Mouse (Mus musculus): Measurements from ENCODE around the gene Wdr46. TPM values are rescaled to one million over a fixed set of nuclear protein-coding genes. Genes with fewer than 3 reads are reported as not detected.
"Not testable (repeated sequence)": the region's sequence is repeated elsewhere in the genome, so short reads cannot be mapped to it uniquely, and the experiment has no call there.

Gene Wdr46
- polyA plus RNA-seq, 1 experiment from 2014 or later: 19.7 TPM

DNA sequence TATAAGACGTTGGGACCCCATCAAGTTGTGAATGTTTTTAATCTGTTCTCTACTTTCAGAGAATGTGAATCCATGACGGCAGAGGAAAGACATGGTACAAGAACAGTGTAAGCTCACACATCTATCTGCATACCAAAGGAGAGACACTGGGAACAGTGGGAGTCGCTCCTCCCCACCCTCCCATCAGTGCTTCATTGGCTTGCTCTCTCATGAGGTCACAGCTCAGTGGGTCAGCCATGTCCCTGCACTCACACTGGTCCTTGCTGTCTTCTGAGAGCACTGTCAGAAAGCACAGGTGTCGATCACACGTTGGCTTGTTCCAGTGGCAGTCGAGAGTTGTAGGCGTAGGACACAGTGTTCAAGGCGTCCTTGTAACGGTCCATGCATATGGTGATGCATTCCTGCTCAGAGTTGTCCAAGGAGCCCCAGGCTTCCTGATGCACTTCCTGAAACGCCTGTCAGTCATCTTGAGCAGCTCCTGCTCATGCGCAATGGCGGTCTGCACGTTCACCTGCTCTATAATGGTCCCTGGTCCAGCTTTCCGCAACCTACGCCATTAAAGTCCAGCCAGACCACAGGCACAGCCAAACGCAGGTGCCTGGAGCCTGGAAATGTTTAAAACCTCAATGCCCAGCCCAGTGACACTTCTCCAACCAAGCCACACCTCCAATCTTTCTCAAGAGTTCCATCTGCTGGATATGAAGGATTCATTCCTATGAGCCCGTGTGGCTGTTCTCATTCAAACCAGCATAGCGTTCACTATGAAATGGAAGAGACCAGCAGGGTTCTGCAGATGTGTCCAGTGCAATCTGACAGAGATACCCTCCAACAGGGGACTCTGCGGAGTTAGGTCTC lies 39.9 kb downstream of the Wdr46 start:
- H3K4me3 ChIP-seq (ENCODE audit: low read depth, low read length): no peak overlapping the region
- H3K4me1 ChIP-seq (ENCODE audit: control insufficient read depth, insufficient read depth, low read length): peaks cover 12% of the 10 kb centered on the region
- H3K27ac ChIP-seq (ENCODE audit: low read depth, low read length): 0 out of 2 replicates have a peak overlapping the region, but pooled peaks have one; percentile 22
- H3K4me2 ChIP-seq: peak overlapping the region; percentile 29
- no peak for ATAC-seq (replicated peaks; ENCODE audit: insufficient number of reproducible peaks, low FRiP score, low TSS enrichment)
- H3K9me3 ChIP-seq (replicated peaks; ENCODE audit: control insufficient read depth, low read length): no peaks in the 10 kb centered on the region
- no peaks in the 10 kb centered on the region for H3K36me3 ChIP-seq (ENCODE audit: control insufficient read depth, insufficient read depth, low read length)
- WGBS (ENCODE audit: insufficient replicate concordance): 74% methylated on average over 19 of the region's 19 CpGs
- no peak overlapping the region for H3K9ac ChIP-seq (ENCODE audit: low read depth, low read length)
- H3K27me3 ChIP-seq (ENCODE audit: control insufficient read depth, insufficient read depth, low read length): peaks cover 42% of the 10 kb centered on the region

DNA sequence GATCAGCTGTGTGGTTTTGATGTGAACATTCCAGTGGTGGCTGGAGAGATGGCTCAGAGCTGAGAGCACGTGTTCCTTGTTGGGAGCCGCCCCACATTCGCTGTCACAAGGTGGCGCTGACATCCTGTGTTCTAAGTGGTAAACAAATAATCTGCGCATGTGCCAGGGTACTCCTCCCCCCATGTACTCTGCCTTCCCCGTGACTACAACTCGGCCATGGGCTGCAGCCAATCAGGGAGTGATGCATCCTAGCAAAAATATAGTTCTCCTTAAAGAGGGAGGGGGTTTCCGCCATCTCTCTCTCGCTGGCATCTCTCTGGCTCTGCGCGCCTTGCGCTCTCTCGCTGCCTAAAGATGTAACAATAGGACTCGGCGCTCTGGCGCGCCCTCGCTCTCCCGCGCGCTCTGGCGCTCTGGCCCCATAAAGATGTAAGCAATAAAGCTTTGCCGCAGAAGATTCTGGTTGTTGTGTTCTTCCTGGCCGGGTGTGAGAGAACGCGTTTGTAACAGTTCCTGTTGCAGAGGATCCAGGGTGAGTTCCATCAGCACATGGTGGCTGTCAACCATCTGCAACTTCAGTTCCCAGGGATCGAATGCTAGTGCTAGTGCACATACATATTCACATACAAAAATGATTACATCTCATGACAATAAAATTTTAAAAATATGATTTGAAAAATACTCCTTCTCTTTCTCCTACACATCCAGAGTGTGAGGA lies 40.9 kb downstream of the Wdr46 start:
- under 1% methylated on average over 27 of the region's 27 CpGs for WGBS (ENCODE audit: insufficient replicate concordance)
- H3K36me3 ChIP-seq (ENCODE audit: control insufficient read depth, insufficient read depth, low read length); H3K9me3 ChIP-seq (replicated peaks; ENCODE audit: control insufficient read depth, low read length): not testable (repeated sequence)
- peaks cover 37% of the 10 kb centered on the region for H3K27me3 ChIP-seq (ENCODE audit: control insufficient read depth, insufficient read depth, low read length)
- peak overlapping the region; percentile 65 for H3K4me2 ChIP-seq
- H3K9ac ChIP-seq (ENCODE audit: low read depth, low read length): peak overlapping the region; percentile 16; the same call in 1 of the 2 replicates
- peak overlapping the region; percentile 40 for H3K4me3 ChIP-seq (ENCODE audit: low read depth, low read length)
- H3K27ac ChIP-seq (ENCODE audit: low read depth, low read length): peak overlapping the region; percentile 25; the same call in 1 of the 2 replicates
- peaks cover 12% of the 10 kb centered on the region for H3K4me1 ChIP-seq (ENCODE audit: control insufficient read depth, insufficient read depth, low read length)
- peak; percentile 87 for ATAC-seq (replicated peaks; ENCODE audit: insufficient number of reproducible peaks, low FRiP score, low TSS enrichment)

DNA sequence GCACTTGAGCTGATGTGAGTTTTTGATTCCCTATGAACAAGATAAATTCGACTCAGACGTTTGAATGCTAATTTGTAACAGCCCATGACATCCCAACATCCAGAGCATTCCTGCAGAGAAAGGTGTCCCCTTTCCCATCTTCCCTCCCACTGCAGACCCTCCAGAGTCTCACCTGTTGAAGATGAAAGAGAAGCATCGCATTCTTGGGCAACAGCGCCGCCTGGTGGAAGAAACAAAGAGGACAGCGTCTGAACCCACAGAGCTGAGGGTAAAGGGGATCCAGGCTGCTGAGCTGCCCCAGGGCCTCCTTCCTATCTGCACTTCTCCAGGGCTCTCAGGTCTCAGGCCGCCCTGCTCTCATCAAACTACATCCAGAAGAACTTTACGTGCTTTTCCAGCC lies 41.7 kb downstream of the Wdr46 start:
- not testable (repeated sequence) for H3K4me2 ChIP-seq; H3K4me3 ChIP-seq (ENCODE audit: low read depth, low read length); ATAC-seq (replicated peaks; ENCODE audit: insufficient number of reproducible peaks, low FRiP score, low TSS enrichment); H3K36me3 ChIP-seq (ENCODE audit: control insufficient read depth, insufficient read depth, low read length); H3K9ac ChIP-seq (ENCODE audit: low read depth, low read length); H3K9me3 ChIP-seq (replicated peaks; ENCODE audit: control insufficient read depth, low read length); H3K27ac ChIP-seq (ENCODE audit: low read depth, low read length)
- Histone ChIP-seq H3K27me3 (ENCODE audit: control insufficient read depth, insufficient read depth, low read length) (peaks cover 30% of the 10 kb centered on the region), H3K4me1 (ENCODE audit: control insufficient read depth, insufficient read depth, low read length) (peaks cover 12% of the 10 kb centered on the region)
- WGBS (ENCODE audit: insufficient replicate concordance): 8% methylated on average over 8 of the region's 8 CpGs

DNA sequence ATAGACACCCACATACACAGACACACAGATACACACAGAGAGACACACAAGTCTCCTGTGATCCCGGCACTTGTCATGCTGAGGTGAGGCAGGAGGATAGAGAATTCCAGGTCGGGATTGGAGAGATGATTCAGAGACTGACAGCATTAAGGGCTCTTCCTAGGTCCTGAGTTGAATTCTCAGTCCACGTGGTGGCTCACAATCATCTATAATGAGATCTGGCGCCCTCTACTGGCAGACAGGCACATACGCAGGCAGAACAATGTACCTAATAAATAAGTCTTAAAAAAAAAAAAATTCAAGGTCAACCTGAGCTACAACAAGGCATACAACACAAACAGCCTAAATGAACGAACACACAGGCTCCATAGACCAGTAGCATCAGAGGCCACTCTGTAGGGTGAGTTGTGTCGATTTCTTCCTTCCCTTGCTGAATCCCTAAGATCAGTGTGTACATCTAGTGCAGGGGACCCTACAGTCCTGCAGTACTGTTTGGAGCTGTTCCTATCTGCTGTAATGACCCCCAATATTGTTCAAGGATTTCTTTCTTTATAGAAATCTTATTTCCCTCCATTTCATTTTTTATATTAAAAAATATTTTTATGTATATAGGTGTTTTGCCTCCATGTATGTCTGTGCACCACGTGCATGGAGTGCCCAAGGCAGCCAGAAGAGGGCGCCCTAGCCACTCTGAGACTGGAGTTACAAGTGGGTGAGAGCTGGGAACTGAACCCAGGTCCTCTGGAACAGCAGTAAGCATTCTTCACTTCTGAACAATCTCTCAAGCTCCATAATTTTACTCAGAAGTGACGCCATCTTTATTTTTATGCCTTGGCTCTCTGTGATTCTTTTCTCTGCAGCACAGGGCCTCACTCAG lies 51.6 kb downstream of the Wdr46 start:
- no peak overlapping the region for H3K4me3 ChIP-seq (ENCODE audit: low read depth, low read length)
- no peak overlapping the region for H3K4me2 ChIP-seq
- no peak overlapping the region for H3K27ac ChIP-seq (ENCODE audit: low read depth, low read length)
- no peaks in the 10 kb centered on the region for H3K36me3 ChIP-seq (ENCODE audit: control insufficient read depth, insufficient read depth, low read length)
- WGBS (ENCODE audit: insufficient replicate concordance): 31% methylated on average over 10 of the region's 10 CpGs
- H3K4me1 ChIP-seq (ENCODE audit: control insufficient read depth, insufficient read depth, low read length): no peaks in the 10 kb centered on the region
- ATAC-seq (replicated peaks; ENCODE audit: insufficient number of reproducible peaks, low FRiP score, low TSS enrichment): no peak
- H3K9ac ChIP-seq (ENCODE audit: low read depth, low read length): no peak overlapping the region
- H3K9me3 ChIP-seq (replicated peaks; ENCODE audit: control insufficient read depth, low read length): no peaks in the 10 kb centered on the region
- peaks cover 10% of the 10 kb centered on the region; the same call in 1 of the 2 replicates for H3K27me3 ChIP-seq (ENCODE audit: control insufficient read depth, insufficient read depth, low read length)

DNA sequence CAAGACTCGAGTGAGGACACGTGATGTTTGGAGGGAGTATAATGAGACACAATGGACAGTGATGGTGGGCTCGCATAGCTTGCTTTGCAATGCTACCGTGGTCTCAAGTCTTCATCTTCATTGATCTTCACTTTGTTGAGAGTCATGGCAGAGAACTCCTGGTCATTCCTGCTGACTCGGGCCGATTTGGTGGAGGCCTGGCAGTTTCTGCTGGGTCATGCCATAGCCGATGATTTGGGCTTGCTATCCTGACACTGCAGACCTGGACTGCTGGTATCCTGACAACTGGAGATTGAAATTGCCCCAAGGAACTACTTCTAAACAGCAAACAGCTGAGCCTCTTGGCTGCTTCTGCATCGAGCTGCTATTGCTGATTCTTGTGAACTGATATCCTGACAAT lies 54.5 kb downstream of the Wdr46 start:
- Histone ChIP-seq H3K9ac (ENCODE audit: low read depth, low read length) (no peak overlapping the region), H3K4me1 (ENCODE audit: control insufficient read depth, insufficient read depth, low read length) (no peaks in the 10 kb centered on the region; the same call in 1 of the 2 replicates), H3K27ac (ENCODE audit: low read depth, low read length) (no peak overlapping the region), H3K9me3 (replicated peaks; ENCODE audit: control insufficient read depth, low read length) (no peaks in the 10 kb centered on the region), H3K4me3 (ENCODE audit: low read depth, low read length) (no peak overlapping the region), H3K4me2 (no peak overlapping the region), H3K36me3 (ENCODE audit: control insufficient read depth, insufficient read depth, low read length) (no peaks in the 10 kb centered on the region), H3K27me3 (ENCODE audit: control insufficient read depth, insufficient read depth, low read length) (peaks cover 17% of the 10 kb centered on the region)
- 82% methylated on average over 8 of the region's 8 CpGs for WGBS (ENCODE audit: insufficient replicate concordance)
- no peak for ATAC-seq (replicated peaks; ENCODE audit: insufficient number of reproducible peaks, low FRiP score, low TSS enrichment)

DNA sequence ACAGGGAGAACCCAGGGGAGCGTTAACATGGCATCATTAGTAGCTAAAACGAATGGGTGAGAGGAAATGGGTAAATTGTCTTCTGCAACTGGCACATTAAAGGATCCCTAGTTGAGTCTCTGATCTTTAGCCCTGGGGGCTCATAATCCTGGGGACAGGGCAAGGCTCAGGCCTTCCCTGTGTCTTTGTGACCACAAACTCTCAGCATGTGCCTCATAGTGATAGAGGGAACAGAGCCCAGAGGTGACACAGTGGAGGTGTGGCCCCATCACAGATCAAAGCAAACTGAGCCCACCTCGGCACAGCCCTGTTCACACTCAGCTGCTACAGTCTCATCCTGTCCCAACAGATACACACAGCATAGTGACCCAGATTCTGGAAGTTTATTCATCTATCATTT lies 55.2 kb downstream of the Wdr46 start:
- no peak overlapping the region for H3K9ac ChIP-seq (ENCODE audit: low read depth, low read length)
- no peak overlapping the region for H3K4me3 ChIP-seq (ENCODE audit: low read depth, low read length)
- ATAC-seq (replicated peaks; ENCODE audit: insufficient number of reproducible peaks, low FRiP score, low TSS enrichment): no peak
- no peak overlapping the region for H3K4me2 ChIP-seq
- no peaks in the 10 kb centered on the region for H3K36me3 ChIP-seq (ENCODE audit: control insufficient read depth, insufficient read depth, low read length)
- H3K27ac ChIP-seq (ENCODE audit: low read depth, low read length): no peak overlapping the region
- no peaks in the 10 kb centered on the region for H3K9me3 ChIP-seq (replicated peaks; ENCODE audit: control insufficient read depth, low read length)
- H3K27me3 ChIP-seq (ENCODE audit: control insufficient read depth, insufficient read depth, low read length): peaks cover 24% of the 10 kb centered on the region
- 36% methylated on average over 3 of the region's 3 CpGs for WGBS (ENCODE audit: insufficient replicate concordance)
- no peaks in the 10 kb centered on the region; the same call in 1 of the 2 replicates for H3K4me1 ChIP-seq (ENCODE audit: control insufficient read depth, insufficient read depth, low read length)

DNA sequence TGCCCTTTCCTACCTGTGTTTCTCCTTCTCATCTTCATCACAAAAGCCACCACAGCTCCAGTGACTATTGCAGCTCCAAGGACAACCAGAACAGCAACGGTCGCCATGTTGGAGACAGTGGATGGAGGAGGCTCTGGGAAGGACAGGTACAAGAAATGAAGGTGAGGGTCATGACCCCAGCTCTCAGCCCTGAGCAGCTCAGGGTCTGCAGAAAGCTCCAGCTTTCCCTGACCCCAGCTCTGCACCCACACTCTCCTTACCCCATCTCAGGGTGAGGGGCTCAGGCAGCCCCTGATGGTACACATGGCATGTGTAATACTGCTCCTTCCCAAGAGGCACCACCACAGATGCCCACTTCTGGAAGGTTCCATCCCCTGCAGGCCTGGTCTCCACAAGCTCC lies 56.6 kb downstream of the Wdr46 start:
- H3K9ac ChIP-seq (ENCODE audit: low read depth, low read length); H3K4me1 ChIP-seq (ENCODE audit: control insufficient read depth, insufficient read depth, low read length); H3K4me3 ChIP-seq (ENCODE audit: low read depth, low read length); H3K36me3 ChIP-seq (ENCODE audit: control insufficient read depth, insufficient read depth, low read length); H3K27ac ChIP-seq (ENCODE audit: low read depth, low read length); ATAC-seq (replicated peaks; ENCODE audit: insufficient number of reproducible peaks, low FRiP score, low TSS enrichment); H3K9me3 ChIP-seq (replicated peaks; ENCODE audit: control insufficient read depth, low read length); H3K4me2 ChIP-seq: not testable (repeated sequence)
- WGBS (ENCODE audit: insufficient replicate concordance): 86% methylated on average over 2 of the region's 2 CpGs
- peaks cover 34% of the 10 kb centered on the region for H3K27me3 ChIP-seq (ENCODE audit: control insufficient read depth, insufficient read depth, low read length)

DNA sequence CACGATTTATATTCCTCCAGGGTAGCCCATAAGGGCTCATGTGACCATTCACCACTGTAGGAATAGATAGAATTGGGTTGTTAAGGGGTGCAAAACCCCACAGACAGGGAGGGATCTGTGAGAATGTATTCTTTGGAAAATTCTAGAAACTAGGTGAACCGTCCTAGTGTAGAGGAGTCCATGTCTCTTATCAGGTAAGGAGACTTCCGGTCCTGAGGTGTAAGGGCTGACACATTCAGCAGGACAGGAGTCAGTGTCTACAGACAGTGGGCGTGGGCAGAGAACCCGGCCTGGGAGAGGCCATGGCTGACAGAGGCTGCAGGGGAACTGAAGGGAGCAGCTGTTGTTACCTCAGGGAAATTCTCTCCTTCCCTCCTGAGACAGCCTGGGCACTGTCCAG lies 58.2 kb downstream of the Wdr46 start:
- ATAC-seq (replicated peaks; ENCODE audit: insufficient number of reproducible peaks, low FRiP score, low TSS enrichment); H3K4me2 ChIP-seq; H3K9me3 ChIP-seq (replicated peaks; ENCODE audit: control insufficient read depth, low read length); H3K36me3 ChIP-seq (ENCODE audit: control insufficient read depth, insufficient read depth, low read length); H3K4me1 ChIP-seq (ENCODE audit: control insufficient read depth, insufficient read depth, low read length); H3K27ac ChIP-seq (ENCODE audit: low read depth, low read length); H3K4me3 ChIP-seq (ENCODE audit: low read depth, low read length); H3K9ac ChIP-seq (ENCODE audit: low read depth, low read length): not testable (repeated sequence)
- WGBS (ENCODE audit: insufficient replicate concordance): 47% methylated on average over 5 of the region's 5 CpGs
- H3K27me3 ChIP-seq (ENCODE audit: control insufficient read depth, insufficient read depth, low read length): peaks cover 37% of the 10 kb centered on the region
